Mouse (Mus musculus): ENCODE data around the gene Gm5771.
"Not testable (repeated sequence)": the region's sequence is repeated elsewhere in the genome, so short reads cannot be mapped to it uniquely, and the experiment has no call there.

Gm5771 gene

GRCm38 (mm10) chr6:41392056-41392455 lies at the start of gene Gm5771:
Gene Gm5771 (plus strand): TSS chr6:41392356.
- DNase-seq = not testable (repeated sequence)

DNA sequence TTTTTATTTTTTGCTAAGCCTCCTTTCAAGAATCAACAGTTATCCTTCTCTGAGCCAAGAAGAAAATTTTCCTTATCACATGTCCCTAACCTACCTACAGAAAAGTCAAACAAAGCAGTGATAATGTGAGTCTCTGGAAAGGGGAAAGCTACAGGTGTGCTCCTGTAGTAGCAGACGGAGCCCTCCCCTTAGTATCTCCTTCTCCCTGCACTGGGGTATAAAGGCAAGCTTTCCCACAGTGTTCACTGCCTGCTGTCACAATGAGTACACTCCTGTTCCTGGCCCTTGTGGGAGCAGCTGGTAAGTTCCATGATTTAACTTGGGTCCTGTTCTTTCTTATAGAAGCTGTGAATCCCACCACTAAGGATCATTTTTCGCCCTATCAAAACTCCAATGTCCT lies 38.2 kb upstream of the Gm5771 start, which contains the start of gene Try10:
Gene Try10, plus strand, starts transcription at position 174 of the 400 bp plus-strand sequence.
- DNase-seq = no peak

DNA sequence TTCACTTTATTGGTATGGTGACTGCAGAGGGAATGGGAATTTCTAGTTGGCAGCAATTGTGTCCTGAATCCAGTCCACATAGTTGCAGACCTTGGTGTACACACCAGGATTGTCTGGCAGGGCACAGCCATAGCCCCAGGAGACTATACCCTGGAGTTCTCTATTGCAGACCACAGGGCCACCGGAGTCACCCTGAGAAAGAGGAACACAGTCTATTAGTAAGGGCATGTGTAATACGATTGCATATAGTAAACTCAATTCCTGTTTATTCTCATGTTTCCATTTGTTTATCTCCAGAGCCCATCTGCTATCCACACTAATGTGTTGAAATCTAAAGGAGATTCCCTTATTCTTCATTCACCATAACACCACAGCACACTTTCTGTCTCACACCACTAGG lies 18.4 kb upstream of the Gm5771 start:
- DNase-seq = not testable (repeated sequence)

DNA sequence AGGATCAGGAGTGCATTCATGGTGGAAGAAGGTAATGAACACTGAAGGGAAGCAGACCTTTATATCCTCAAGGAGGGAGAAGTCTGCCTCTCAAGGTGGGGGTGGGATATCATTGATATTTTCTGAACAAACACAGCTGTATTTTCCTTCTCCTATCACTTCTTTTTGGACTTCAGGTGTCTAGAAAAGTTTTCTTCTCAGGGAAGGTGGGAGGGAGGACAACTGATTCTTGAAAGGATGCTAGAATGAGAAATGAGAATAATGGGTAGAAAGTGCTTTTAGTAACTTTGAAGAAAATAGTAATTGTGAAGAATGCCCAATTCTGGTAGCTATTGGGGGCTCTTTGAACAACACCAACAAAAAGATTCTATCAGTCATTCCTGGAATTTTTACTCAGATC lies 14.6 kb upstream of the Gm5771 start, which contains the start of gene Prss3:
Gene Prss3, minus strand, starts transcription at position 101 of the 400 bp plus-strand sequence.
- DNase-seq = not testable (repeated sequence)

DNA sequence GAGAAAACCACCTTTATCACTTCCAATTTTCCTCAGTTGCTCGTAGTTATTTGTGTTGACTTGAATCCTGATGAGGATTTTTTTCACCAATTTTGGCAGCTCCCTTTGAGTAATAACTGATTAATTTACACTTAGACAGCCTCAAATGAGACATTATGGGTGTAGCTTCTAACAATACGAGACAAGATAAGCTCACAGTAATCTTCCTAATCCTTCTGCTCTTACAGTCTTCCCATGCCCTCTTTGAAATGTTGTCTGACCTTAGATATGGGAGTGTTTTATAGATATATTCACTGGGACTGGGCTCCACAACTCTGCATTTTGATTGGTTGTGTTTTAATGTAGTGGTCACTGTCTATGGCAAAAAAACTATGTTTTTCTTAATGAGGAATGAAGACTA lies 5.4 kb upstream of the Gm5771 start:
- no peak for DNase-seq

- not testable (repeated sequence) for DNase-seq
Measured at GRCm38 (mm10) chr6:41391640-41392039, 516 bp upstream of the Gm5771 start.

- not testable (repeated sequence) for DNase-seq
Measured at GRCm38 (mm10) chr6:41442261-41442660, 50.1 kb downstream of the Gm5771 start.

- not testable (repeated sequence) for DNase-seq
Measured at GRCm38 (mm10) chr6:41446045-41446444, 53.9 kb downstream of the Gm5771 start, which contains the start of gene Gm10334. Gene Gm10334 (minus strand): TSS chr6:41446145.
